Mouse (Mus musculus): ENCODE measurements around the gene Gm28557. TPM values are rescaled to one million over a fixed set of nuclear protein-coding genes. Genes with fewer than 3 reads are reported as not detected.

Gene Gm28557
- polyA plus RNA-seq, 1 experiment from 2014 or later: 3.6 TPM

GRCm38 (mm10) chr13:67108821-67109206 lies 410 bp upstream of the Gm28557 start:
- H3K4me1 ChIP-seq (replicated peaks; ENCODE audit: control insufficient read depth, insufficient read depth, low read length): peaks cover 6% of the 10 kb centered on the region; the same call in 1 of the 2 replicates
- H3K4me2 ChIP-seq: peak overlapping the region; percentile 59
- ATAC-seq (replicated peaks; ENCODE audit: low FRiP score): peak; percentile 68
- peaks cover 11% of the 10 kb centered on the region for H3K36me3 ChIP-seq (ENCODE audit: control insufficient read depth, insufficient read depth, low read length)
- H3K9me3 ChIP-seq (ENCODE audit: control insufficient read depth, low read length): peaks cover 2% of the 10 kb centered on the region; the same call in 1 of the 2 replicates
- H3K27me3 ChIP-seq (replicated peaks; ENCODE audit: control insufficient read depth, insufficient read depth, low read length): no peaks in the 10 kb centered on the region
- peak; percentile 62 for DNase-seq (ENCODE audit: low spot score)
- peak overlapping the region; percentile 80 for H3K9ac ChIP-seq (ENCODE audit: low read depth, low read length)
- 0 out of 2 replicates have a peak overlapping the region, but pooled peaks have one; percentile 80 for H3K27ac ChIP-seq (ENCODE audit: low read depth, low read length)
- H3K4me3 ChIP-seq (ENCODE audit: low read depth, low read length): peak overlapping the region; percentile 71
- 5% methylated on average over 9 of the region's 9 CpGs for WGBS

- no peak for ATAC-seq (replicated peaks; ENCODE audit: low FRiP score)
- Histone ChIP-seq H3K36me3 (ENCODE audit: control insufficient read depth, insufficient read depth, low read length) (peaks cover 11% of the 10 kb centered on the region), H3K9ac (ENCODE audit: low read depth, low read length) (peak overlapping the region; percentile 80), H3K9me3 (ENCODE audit: control insufficient read depth, low read length) (peaks cover 2% of the 10 kb centered on the region; the same call in 1 of the 2 replicates), H3K4me2 (peak overlapping the region; percentile 75), H3K27ac (ENCODE audit: low read depth, low read length) (peak overlapping the region; percentile 80; the same call in 1 of the 2 replicates), H3K27me3 (replicated peaks; ENCODE audit: control insufficient read depth, insufficient read depth, low read length) (no peaks in the 10 kb centered on the region), H3K4me3 (ENCODE audit: low read depth, low read length) (peak overlapping the region; percentile 71), H3K4me1 (replicated peaks; ENCODE audit: control insufficient read depth, insufficient read depth, low read length) (peaks cover 6% of the 10 kb centered on the region; the same call in 1 of the 2 replicates)
- WGBS: 58% methylated on average over 9 of the region's 9 CpGs
- DNase-seq (ENCODE audit: low spot score): no peak
These were observed 723 bp downstream of the Gm28557 start for GRCm38 (mm10) chr13:67107681-67108080.

GRCm38 (mm10) chr13:67097876-67098275 lies 10.5 kb downstream of the Gm28557 start, which contains the start of gene Zfp708:
Gene Zfp708, minus strand, starts transcription at chr13:67097976.
- Histone ChIP-seq H3K4me1 (replicated peaks; ENCODE audit: control insufficient read depth, insufficient read depth, low read length) (no peaks in the 10 kb centered on the region), H3K4me3 (ENCODE audit: low read depth, low read length) (no peak within 1 kb of the TSS), H3K27me3 (replicated peaks; ENCODE audit: control insufficient read depth, insufficient read depth, low read length) (no peaks in the 10 kb centered on the region), H3K9ac (ENCODE audit: low read depth, low read length) (no peak within 1 kb of the TSS), H3K4me2 (no peak within 1 kb of the TSS), H3K36me3 (ENCODE audit: control insufficient read depth, insufficient read depth, low read length) (peaks cover 3% of the 10 kb centered on the region; the same call in 1 of the 2 replicates), H3K9me3 (ENCODE audit: control insufficient read depth, low read length) (no peaks in the 10 kb centered on the region), H3K27ac (ENCODE audit: low read depth, low read length) (no peak within 1 kb of the TSS)
- ATAC-seq (replicated peaks; ENCODE audit: low FRiP score) (no peak), DNase-seq (ENCODE audit: low spot score) (no peak)
- 91% methylated on average over 10 of the region's 10 CpGs for WGBS

- Histone ChIP-seq H3K9me3 (ENCODE audit: control insufficient read depth, low read length) (no peaks in the 10 kb centered on the region), H3K4me3 (ENCODE audit: low read depth, low read length) (no peak overlapping the region), H3K27ac (ENCODE audit: low read depth, low read length) (no peak overlapping the region), H3K4me2 (no peak overlapping the region), H3K4me1 (replicated peaks; ENCODE audit: control insufficient read depth, insufficient read depth, low read length) (no peaks in the 10 kb centered on the region), H3K9ac (ENCODE audit: low read depth, low read length) (no peak overlapping the region), H3K36me3 (ENCODE audit: control insufficient read depth, insufficient read depth, low read length) (no peaks in the 10 kb centered on the region; the same call in 1 of the 2 replicates), H3K27me3 (replicated peaks; ENCODE audit: control insufficient read depth, insufficient read depth, low read length) (no peaks in the 10 kb centered on the region)
- ATAC-seq (replicated peaks; ENCODE audit: low FRiP score) (no peak), DNase-seq (ENCODE audit: low spot score) (no peak)
- 53% methylated on average over 1 of the region's 1 CpGs for WGBS
These were observed 18.2 kb downstream of the Gm28557 start for GRCm38 (mm10) chr13:67090154-67090553.

GRCm38 (mm10) chr13:67081946-67082345 lies 26.5 kb downstream of the Gm28557 start:
- no peaks in the 10 kb centered on the region for H3K36me3 ChIP-seq (ENCODE audit: control insufficient read depth, insufficient read depth, low read length)
- no peaks in the 10 kb centered on the region; the same call in 1 of the 2 replicates for H3K9me3 ChIP-seq (ENCODE audit: control insufficient read depth, low read length)
- H3K9ac ChIP-seq (ENCODE audit: low read depth, low read length): no peak overlapping the region
- peak overlapping the region; percentile 85 for H3K4me2 ChIP-seq
- H3K27me3 ChIP-seq (replicated peaks; ENCODE audit: control insufficient read depth, insufficient read depth, low read length): no peaks in the 10 kb centered on the region
- H3K4me1 ChIP-seq (replicated peaks; ENCODE audit: control insufficient read depth, insufficient read depth, low read length): peaks cover 3% of the 10 kb centered on the region; the same call in 1 of the 2 replicates
- peak overlapping the region; percentile 69 for H3K4me3 ChIP-seq (ENCODE audit: low read depth, low read length)
- WGBS: 65% methylated on average over 1 of the region's 1 CpGs
- no peak overlapping the region for H3K27ac ChIP-seq (ENCODE audit: low read depth, low read length)
- no peak for DNase-seq (ENCODE audit: low spot score)
- ATAC-seq (replicated peaks; ENCODE audit: low FRiP score): no peak

GRCm38 (mm10) chr13:67081142-67081713 lies 27.2 kb downstream of the Gm28557 start:
- under 1% methylated on average over 24 of the region's 24 CpGs for WGBS
- H3K9ac ChIP-seq (ENCODE audit: low read depth, low read length): peak overlapping the region; percentile 74
- H3K9me3 ChIP-seq (ENCODE audit: control insufficient read depth, low read length): no peaks in the 10 kb centered on the region; the same call in 1 of the 2 replicates
- peaks cover 3% of the 10 kb centered on the region; the same call in 1 of the 2 replicates for H3K4me1 ChIP-seq (replicated peaks; ENCODE audit: control insufficient read depth, insufficient read depth, low read length)
- ATAC-seq (replicated peaks; ENCODE audit: low FRiP score) (peak; percentile 100), DNase-seq (ENCODE audit: low spot score) (peak; percentile 84)
- no peaks in the 10 kb centered on the region for H3K27me3 ChIP-seq (replicated peaks; ENCODE audit: control insufficient read depth, insufficient read depth, low read length)
- peak overlapping the region; percentile 69 for H3K4me3 ChIP-seq (ENCODE audit: low read depth, low read length)
- H3K27ac ChIP-seq (ENCODE audit: low read depth, low read length): peak overlapping the region; percentile 84
- H3K36me3 ChIP-seq (ENCODE audit: control insufficient read depth, insufficient read depth, low read length): 0 out of 2 replicates have a peak, but pooled peaks cover 2% of the 10 kb centered on the region
- H3K4me2 ChIP-seq: peak overlapping the region; percentile 85

- Histone ChIP-seq H3K4me3 (ENCODE audit: low read depth, low read length) (no peak overlapping the region), H3K4me2 (no peak overlapping the region), H3K27me3 (replicated peaks; ENCODE audit: control insufficient read depth, insufficient read depth, low read length) (no peaks in the 10 kb centered on the region), H3K9me3 (ENCODE audit: control insufficient read depth, low read length) (no peaks in the 10 kb centered on the region; the same call in 1 of the 2 replicates), H3K27ac (ENCODE audit: low read depth, low read length) (no peak overlapping the region), H3K4me1 (replicated peaks; ENCODE audit: control insufficient read depth, insufficient read depth, low read length) (peaks cover 3% of the 10 kb centered on the region; the same call in 1 of the 2 replicates), H3K36me3 (ENCODE audit: control insufficient read depth, insufficient read depth, low read length) (peaks cover 20% of the 10 kb centered on the region), H3K9ac (ENCODE audit: low read depth, low read length) (no peak overlapping the region)
- WGBS: 91% methylated on average over 2 of the region's 2 CpGs
- DNase-seq (ENCODE audit: low spot score) (no peak), ATAC-seq (replicated peaks; ENCODE audit: low FRiP score) (no peak)
These were observed 31.2 kb downstream of the Gm28557 start for GRCm38 (mm10) chr13:67077244-67077643.

GRCm38 (mm10) chr13:67072786-67073185 lies 35.6 kb downstream of the Gm28557 start:
- 92% methylated on average over 2 of the region's 2 CpGs for WGBS
- Histone ChIP-seq H3K36me3 (ENCODE audit: control insufficient read depth, insufficient read depth, low read length) (peaks cover 37% of the 10 kb centered on the region), H3K9me3 (ENCODE audit: control insufficient read depth, low read length) (peaks cover 9% of the 10 kb centered on the region), H3K4me3 (ENCODE audit: low read depth, low read length) (no peak overlapping the region), H3K4me2 (no peak overlapping the region), H3K4me1 (replicated peaks; ENCODE audit: control insufficient read depth, insufficient read depth, low read length) (no peaks in the 10 kb centered on the region), H3K27me3 (replicated peaks; ENCODE audit: control insufficient read depth, insufficient read depth, low read length) (no peaks in the 10 kb centered on the region), H3K27ac (ENCODE audit: low read depth, low read length) (no peak overlapping the region), H3K9ac (ENCODE audit: low read depth, low read length) (no peak overlapping the region)
- no peak for DNase-seq (ENCODE audit: low spot score)
- no peak for ATAC-seq (replicated peaks; ENCODE audit: low FRiP score)

- peaks cover 3% of the 10 kb centered on the region for H3K9me3 ChIP-seq (ENCODE audit: control insufficient read depth, low read length)
- H3K27me3 ChIP-seq (replicated peaks; ENCODE audit: control insufficient read depth, insufficient read depth, low read length): no peaks in the 10 kb centered on the region
- H3K4me1 ChIP-seq (replicated peaks; ENCODE audit: control insufficient read depth, insufficient read depth, low read length): no peaks in the 10 kb centered on the region
- no peak overlapping the region for H3K27ac ChIP-seq (ENCODE audit: low read depth, low read length)
- H3K4me2 ChIP-seq: no peak overlapping the region
- 88% methylated on average over 8 of the region's 8 CpGs for WGBS
- DNase-seq (ENCODE audit: low spot score): no peak
- ATAC-seq (replicated peaks; ENCODE audit: low FRiP score): no peak
- H3K4me3 ChIP-seq (ENCODE audit: low read depth, low read length): no peak overlapping the region
- peaks cover 8% of the 10 kb centered on the region for H3K36me3 ChIP-seq (ENCODE audit: control insufficient read depth, insufficient read depth, low read length)
- no peak overlapping the region for H3K9ac ChIP-seq (ENCODE audit: low read depth, low read length)
These were observed 43.0 kb downstream of the Gm28557 start for GRCm38 (mm10) chr13:67065386-67065785.
